Mouse (Mus musculus) heart, embryonic 16.5 days (tissue): ENCODE measurements around the gene Ccdc71. TPM values are rescaled to one million over a fixed set of nuclear protein-coding genes. Genes with fewer than 3 reads are reported as not detected.

ENCODE experiments used
- ATAC-seq: fragments of 200-750 bp; cut with Nextera tagmentation; replicated peaks from 2 replicates; pipeline ENCODE4 v1.8.0; 2017; ENCODE audit warnings: moderate number of reproducible peaks; ENCODE audit not compliant: insufficient read depth, low FRiP score; ENCODE audit errors: extremely low read depth
- H3K27ac ChIP-seq: fragments of 300-500 bp; sonication (generic); 2 replicates; pipeline ENCODE4 v1.5.1; 2014; ENCODE audit warnings: mild to moderate bottlenecking, low read length, control low read depth, moderate library complexity
- H3K27me3 ChIP-seq: fragments of 300-500 bp; sonication (generic); 2 replicates; pipeline ENCODE4 v1.6.1; 2014; ENCODE audit warnings: low read length, mixed read lengths; ENCODE audit not compliant: control insufficient read depth, insufficient read depth
- H3K36me3 ChIP-seq: fragments of 300-500 bp; sonication (generic); 2 replicates; pipeline ENCODE4 v1.6.1; 2014; ENCODE audit not compliant: control insufficient read depth, insufficient read depth
- H3K4me1 ChIP-seq: fragments of 300-500 bp; sonication (generic); 2 replicates; pipeline ENCODE4 v1.6.1; 2014; ENCODE audit warnings: low read length, mixed read lengths; ENCODE audit not compliant: control insufficient read depth, insufficient read depth
- H3K4me2 ChIP-seq: fragments of 300-500 bp; sonication (generic); 2 replicates; pipeline ENCODE4 v1.6.1; 2014; ENCODE audit warnings: low read depth, mild to moderate bottlenecking, control low read depth, low read length
- H3K4me3 ChIP-seq: fragments of 300-500 bp; sonication (generic); 2 replicates; pipeline ENCODE4 v1.5.1; 2014; ENCODE audit warnings: mild to moderate bottlenecking, control low read depth, low read length
- H3K9ac ChIP-seq: fragments of 300-500 bp; sonication (generic); 2 replicates; pipeline ENCODE4 v1.6.1; 2014; ENCODE audit warnings: low read length, control low read depth
- H3K9me3 ChIP-seq: fragments of 300-500 bp; sonication (generic); replicated peaks from 2 replicates; pipeline ENCODE4 v1.6.1; 2016; ENCODE audit warnings: low read length; ENCODE audit not compliant: control insufficient read depth
- WGBS: fragments of 180-500 bp; shearing (Covaris S2); extraction: QIAGEN DNeasy Blood & Tissue Kit; methylation state at CpG from one replicate; pipeline ENCODE4 v1.1.7; 2014; 5-methylcytosine and 5-hydroxymethylcytosine counted together
- polyA plus RNA-seq: library from polyadenylated mRNA; unstranded; fragments of >200 nt; fragmentation: Nextera tagmentation; extraction: Ambion mirVana; gene quantifications from 2 replicates; pipeline ENCODE4 v1.2.1, GENCODE M21; 2015

The Ccdc71 gene
- 39.8 and 44.3 TPM in 2 replicates for polyA plus RNA-seq

- Histone ChIP-seq H3K4me2 (peak within 1 kb of the TSS; percentile 93), H3K4me3 (peak within 1 kb of the TSS; percentile 87), H3K27me3 (no peaks in the 10 kb centered on the region), H3K27ac (peak within 1 kb of the TSS; percentile 88), H3K4me1 (peaks cover 18% of the 10 kb centered on the region), H3K9me3 (no peaks in the 10 kb centered on the region), H3K36me3 (peaks cover 19% of the 10 kb centered on the region), H3K9ac (peak within 1 kb of the TSS; percentile 92)
- ATAC-seq: peak; percentile 69
- under 1% methylated on average over 52 of the region's 52 CpGs for WGBS
Measured at GRCm38 (mm10) chr9:108460319-108461178, at the start of gene Ccdc71. Gene Ccdc71, plus strand, starts transcription at chr9:108460527.

- H3K4me3 ChIP-seq: no peak overlapping the region
- H3K27ac ChIP-seq: no peak overlapping the region
- ATAC-seq: no peak
- 82% methylated on average over 9 of the region's 9 CpGs for WGBS
- H3K9me3 ChIP-seq: no peaks in the 10 kb centered on the region
- H3K27me3 ChIP-seq: no peaks in the 10 kb centered on the region
- H3K9ac ChIP-seq: no peak overlapping the region
- H3K36me3 ChIP-seq: no peaks in the 10 kb centered on the region
- no peaks in the 10 kb centered on the region; the same call in 1 of the 2 replicates for H3K4me1 ChIP-seq
- H3K4me2 ChIP-seq: no peak overlapping the region
Measured at GRCm38 (mm10) chr9:108411381-108411942, 48.9 kb upstream of the Ccdc71 start.

GRCm38 (mm10) chr9:108412221-108412620 is 48.1 kb upstream of the Ccdc71 start:
- no peak for ATAC-seq
- Histone ChIP-seq H3K4me1 (no peaks in the 10 kb centered on the region; the same call in 1 of the 2 replicates), H3K27ac (no peak overlapping the region), H3K4me3 (no peak overlapping the region), H3K4me2 (no peak overlapping the region), H3K27me3 (no peaks in the 10 kb centered on the region), H3K9me3 (no peaks in the 10 kb centered on the region), H3K9ac (no peak overlapping the region), H3K36me3 (no peaks in the 10 kb centered on the region)
- 68% methylated on average over 1 of the region's 1 CpGs for WGBS

- H3K27me3 ChIP-seq: no peaks in the 10 kb centered on the region
- ATAC-seq: no peak
- H3K36me3 ChIP-seq: no peaks in the 10 kb centered on the region
Measured at GRCm38 (mm10) chr9:108428384-108428783, 31.9 kb upstream of the Ccdc71 start, which contains the start of gene Ccdc36. Gene Ccdc36, minus strand, starts transcription at chr9:108428484.

GRCm38 (mm10) chr9:108431431-108432067 is 28.8 kb upstream of the Ccdc71 start:
- H3K27ac ChIP-seq: no peak overlapping the region
- no peak for ATAC-seq
- H3K4me2 ChIP-seq: peak overlapping the region; percentile 63
- H3K4me3 ChIP-seq: peak overlapping the region; percentile 31
- H3K36me3 ChIP-seq: no peaks in the 10 kb centered on the region
- WGBS: 38% methylated on average over 32 of the region's 32 CpGs
- no peaks in the 10 kb centered on the region for H3K4me1 ChIP-seq
- no peaks in the 10 kb centered on the region for H3K27me3 ChIP-seq
- H3K9me3 ChIP-seq: no peaks in the 10 kb centered on the region; the same call in 1 of the 2 replicates
- H3K9ac ChIP-seq: 0 out of 2 replicates have a peak overlapping the region, but pooled peaks have one; percentile 39

More at GRCm38 (mm10) chr9:108428384-108428783, 31.9 kb upstream of the Ccdc71 start, which contains the start of gene Ccdc36:
- Histone ChIP-seq H3K27ac (no peak within 1 kb of the TSS), H3K9ac (no peak within 1 kb of the TSS), H3K4me1 (no peaks in the 10 kb centered on the region), H3K9me3 (no peaks in the 10 kb centered on the region), H3K4me2 (no peak within 1 kb of the TSS), H3K4me3 (no peak within 1 kb of the TSS)

GRCm38 (mm10) chr9:108436182-108436581 is 24.1 kb upstream of the Ccdc71 start, which contains the start of gene BC048562:
Gene BC048562, plus strand, starts transcription at chr9:108436482.
- Histone ChIP-seq H3K27ac (no peak within 1 kb of the TSS), H3K36me3 (no peaks in the 10 kb centered on the region), H3K4me3 (no peak within 1 kb of the TSS), H3K9me3 (no peaks in the 10 kb centered on the region; the same call in 1 of the 2 replicates), H3K4me1 (peaks cover 12% of the 10 kb centered on the region), H3K4me2 (no peak within 1 kb of the TSS), H3K9ac (no peak within 1 kb of the TSS), H3K27me3 (no peaks in the 10 kb centered on the region)
- WGBS: 72% methylated on average over 3 of the region's 3 CpGs
- no peak for ATAC-seq

- ATAC-seq: no peak
- Histone ChIP-seq H3K36me3 (no peaks in the 10 kb centered on the region), H3K4me1 (peaks cover 24% of the 10 kb centered on the region), H3K4me3 (no peak overlapping the region), H3K27ac (no peak overlapping the region), H3K9me3 (no peaks in the 10 kb centered on the region; the same call in 1 of the 2 replicates), H3K9ac (no peak overlapping the region), H3K27me3 (no peaks in the 10 kb centered on the region), H3K4me2 (no peak overlapping the region)
- WGBS: 74% methylated on average over 6 of the region's 6 CpGs
Measured at GRCm38 (mm10) chr9:108439176-108439575, 21.2 kb upstream of the Ccdc71 start.

GRCm38 (mm10) chr9:108440485-108440884 is 19.8 kb upstream of the Ccdc71 start:
- Histone ChIP-seq H3K27me3 (no peaks in the 10 kb centered on the region), H3K4me2 (no peak overlapping the region), H3K4me3 (no peak overlapping the region), H3K9ac (no peak overlapping the region), H3K36me3 (no peaks in the 10 kb centered on the region), H3K9me3 (no peaks in the 10 kb centered on the region; the same call in 1 of the 2 replicates), H3K27ac (peak overlapping the region; percentile 74), H3K4me1 (peaks cover 24% of the 10 kb centered on the region)
- 57% methylated on average over 5 of the region's 5 CpGs for WGBS
- ATAC-seq: no peak
